Mouse (Mus musculus) ES-Bruce4 (cell line): Measurements from ENCODE around the gene Prps1l1.

Experiments
- CTCF ChIP-seq: IDR thresholded peaks from one replicate; pipeline ENCODE4 v1.8.1; 2011; ENCODE audit warnings: low read depth, low read length
- EP300 ChIP-seq: IDR thresholded peaks from 2 replicates; pipeline ENCODE4 v1.6.1; 2011; ENCODE audit warnings: low read depth, low read length; ENCODE audit not compliant: insufficient read depth
- POLR2A ChIP-seq: IDR thresholded peaks from one replicate; pipeline ENCODE4 v1.8.1; 2011; ENCODE audit warnings: low read length; ENCODE audit not compliant: insufficient read depth

- TF ChIP-seq POLR2A (no peak), CTCF (no peak), EP300 (no peak)
Measured at GRCm38 (mm10) chr12:34985865-34986264, 1.3 kb downstream of the Prps1l1 start.
